Mouse (Mus musculus): Measurements from ENCODE around the gene Txnrd2. TPM values are rescaled to one million over a fixed set of nuclear protein-coding genes. Genes with fewer than 3 reads are reported as not detected.

Gene Txnrd2
- total and polyA plus RNA-seq, 2 experiments from 2014 or later, result 22.9 to 38.3 TPM

GRCm38 (mm10) chr16:18423203-18423914 is 2.8 kb upstream of the Txnrd2 start:
- Histone ChIP-seq H3K9me3 (ENCODE audit: low read length) (no peaks in the 10 kb centered on the region), H3K4me3 (ENCODE audit: low read depth, low read length) (no peak overlapping the region), H3K9ac (replicated peaks; ENCODE audit: low read length, poor library complexity, severe bottlenecking) (no peak overlapping the region), H3K27ac (ENCODE audit: low read depth, low read length) (no peak overlapping the region), H3K4me1 (ENCODE audit: insufficient read depth, low read length) (0 out of 2 replicates have a peak, but pooled peaks cover 8% of the 10 kb centered on the region), H3K36me3 (ENCODE audit: insufficient read depth, low read length) (0 out of 2 replicates have a peak, but pooled peaks cover 3% of the 10 kb centered on the region), H3K27me3 (ENCODE audit: insufficient read depth, low read length) (no peaks in the 10 kb centered on the region), H3K4me2 (ENCODE audit: low read depth, low read length, poor library complexity, severe bottlenecking) (no peak overlapping the region)
- no peak for DNase-seq (ENCODE audit: low spot score)
- no peak for ATAC-seq (ENCODE audit: low FRiP score)
- no peak for TF ChIP-seq CTCF (IDR thresholded peaks at IDR 0.05)
- 88% methylated on average over 7 of the region's 7 CpGs for WGBS

DNA sequence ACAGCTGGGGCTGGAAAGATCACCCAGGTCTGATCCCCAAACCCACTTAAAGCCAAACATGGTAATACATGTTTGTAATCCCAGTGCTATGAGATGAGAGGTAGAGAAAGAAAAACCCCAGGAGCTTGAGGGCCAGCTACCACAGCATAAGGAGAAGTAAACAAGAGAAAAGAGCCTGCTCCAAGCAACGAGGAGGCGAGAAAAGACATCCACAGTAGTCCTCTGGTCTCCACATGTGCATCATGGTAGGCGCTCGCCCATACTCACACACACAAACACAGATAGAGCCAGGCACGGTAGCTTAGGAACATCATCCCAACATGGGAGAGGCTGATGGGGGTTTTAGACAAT is 2.3 kb upstream of the Txnrd2 start:
- Histone ChIP-seq H3K27ac (ENCODE audit: low read depth, low read length) (no peak overlapping the region), H3K4me2 (ENCODE audit: low read depth, low read length, poor library complexity, severe bottlenecking) (no peak overlapping the region), H3K4me3 (ENCODE audit: low read depth, low read length) (no peak overlapping the region), H3K36me3 (ENCODE audit: insufficient read depth, low read length) (0 out of 2 replicates have a peak, but pooled peaks cover 3% of the 10 kb centered on the region), H3K9me3 (ENCODE audit: low read length) (no peaks in the 10 kb centered on the region), H3K27me3 (ENCODE audit: insufficient read depth, low read length) (no peaks in the 10 kb centered on the region), H3K9ac (replicated peaks; ENCODE audit: low read length, poor library complexity, severe bottlenecking) (no peak overlapping the region), H3K4me1 (ENCODE audit: insufficient read depth, low read length) (0 out of 2 replicates have a peak, but pooled peaks cover 8% of the 10 kb centered on the region)
- ATAC-seq (ENCODE audit: low FRiP score) (no peak), DNase-seq (ENCODE audit: low spot score) (no peak)
- no peak for TF ChIP-seq CTCF (IDR thresholded peaks at IDR 0.05)
- WGBS, result 87% methylated on average over 5 of the region's 5 CpGs

DNA sequence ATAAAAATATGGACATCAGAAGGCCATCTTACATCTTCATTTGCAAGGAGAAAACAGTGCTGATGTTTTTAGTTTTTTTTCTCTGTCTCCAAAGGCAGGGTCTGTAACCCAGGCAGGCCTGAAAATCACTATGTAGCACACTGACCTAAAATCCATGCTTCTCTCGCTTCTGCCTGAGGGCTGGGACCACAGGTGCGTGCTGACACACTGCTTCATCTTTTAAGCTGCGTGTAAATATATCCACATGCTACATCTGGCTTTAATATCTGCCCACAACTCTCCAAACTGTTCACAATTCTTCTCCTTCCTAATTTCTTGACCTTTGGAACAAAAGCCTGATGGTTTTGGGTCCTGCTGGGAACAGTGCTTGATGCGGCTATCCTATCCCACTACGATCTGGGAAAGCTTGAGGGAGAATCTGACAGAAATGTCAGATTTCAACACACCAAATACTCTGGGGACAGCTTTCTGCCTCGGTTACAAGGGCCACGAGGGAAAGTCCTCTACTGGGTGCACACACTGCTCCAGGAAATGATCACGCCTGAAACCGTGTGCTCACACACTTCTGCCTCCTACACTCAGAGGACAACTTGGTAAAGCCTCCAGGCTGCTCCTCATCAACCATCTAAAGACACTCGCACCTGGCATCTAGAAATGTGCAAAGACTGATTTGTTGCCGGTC is 1.7 kb upstream of the Txnrd2 start:
- no peak for DNase-seq (ENCODE audit: low spot score)
- Histone ChIP-seq H3K36me3 (ENCODE audit: insufficient read depth, low read length) (0 out of 2 replicates have a peak, but pooled peaks cover 3% of the 10 kb centered on the region), H3K4me1 (ENCODE audit: insufficient read depth, low read length) (0 out of 2 replicates have a peak, but pooled peaks cover 8% of the 10 kb centered on the region), H3K4me2 (ENCODE audit: low read depth, low read length, poor library complexity, severe bottlenecking) (peak overlapping the region; percentile 24; the same call in 1 of the 2 replicates), H3K4me3 (ENCODE audit: low read depth, low read length) (no peak overlapping the region), H3K9me3 (ENCODE audit: low read length) (no peaks in the 10 kb centered on the region), H3K9ac (replicated peaks; ENCODE audit: low read length, poor library complexity, severe bottlenecking) (peak overlapping the region; percentile 33; the same call in 1 of the 2 replicates), H3K27me3 (ENCODE audit: insufficient read depth, low read length) (no peaks in the 10 kb centered on the region), H3K27ac (ENCODE audit: low read depth, low read length) (0 out of 2 replicates have a peak overlapping the region, but pooled peaks have one; percentile 18)
- no peak for ATAC-seq (ENCODE audit: low FRiP score)
- WGBS, result 66% methylated on average over 11 of the region's 11 CpGs
- no peak for TF ChIP-seq CTCF (IDR thresholded peaks at IDR 0.05)

- WGBS, result 16% methylated on average over 10 of the region's 10 CpGs
- Histone ChIP-seq H3K9ac (replicated peaks; ENCODE audit: low read length, poor library complexity, severe bottlenecking) (peak overlapping the region; percentile 93), H3K4me2 (ENCODE audit: low read depth, low read length, poor library complexity, severe bottlenecking) (peak overlapping the region; percentile 90), H3K4me3 (ENCODE audit: low read depth, low read length) (peak overlapping the region; percentile 81), H3K36me3 (ENCODE audit: insufficient read depth, low read length) (0 out of 2 replicates have a peak, but pooled peaks cover 3% of the 10 kb centered on the region), H3K27me3 (ENCODE audit: insufficient read depth, low read length) (no peaks in the 10 kb centered on the region), H3K9me3 (ENCODE audit: low read length) (no peaks in the 10 kb centered on the region), H3K4me1 (ENCODE audit: insufficient read depth, low read length) (0 out of 2 replicates have a peak, but pooled peaks cover 8% of the 10 kb centered on the region), H3K27ac (ENCODE audit: low read depth, low read length) (peak overlapping the region; percentile 83)
- DNase-seq (ENCODE audit: low spot score), result no peak
- TF ChIP-seq CTCF (IDR thresholded peaks at IDR 0.05), result no peak
- peak; percentile 31 for ATAC-seq (ENCODE audit: low FRiP score)
Observed at GRCm38 (mm10) chr16:18425475-18426214, 539 bp upstream of the Txnrd2 start.

GRCm38 (mm10) chr16:18426802-18427280 is 657 bp downstream of the Txnrd2 start, which contains the start of gene Comt:
TSS of gene Comt (minus strand) at chr16:18426852.
- H3K36me3 ChIP-seq (ENCODE audit: insufficient read depth, low read length), result 0 out of 2 replicates have a peak, but pooled peaks cover 3% of the 10 kb centered on the region
- peak within 1 kb of the TSS; percentile 90 for H3K4me2 ChIP-seq (ENCODE audit: low read depth, low read length, poor library complexity, severe bottlenecking)
- no peak for DNase-seq (ENCODE audit: low spot score)
- H3K9me3 ChIP-seq (ENCODE audit: low read length), result no peaks in the 10 kb centered on the region
- WGBS, result 61% methylated on average over 5 of the region's 5 CpGs
- 0 out of 2 replicates have a peak, but pooled peaks cover 8% of the 10 kb centered on the region for H3K4me1 ChIP-seq (ENCODE audit: insufficient read depth, low read length)
- H3K4me3 ChIP-seq (ENCODE audit: low read depth, low read length), result peak within 1 kb of the TSS; percentile 81
- 0 out of 2 replicates have a peak, but pooled peaks have one; percentile 9 for ATAC-seq (ENCODE audit: low FRiP score)
- H3K9ac ChIP-seq (replicated peaks; ENCODE audit: low read length, poor library complexity, severe bottlenecking), result peak within 1 kb of the TSS; percentile 93
- no peak for TF ChIP-seq CTCF (IDR thresholded peaks at IDR 0.05)
- no peaks in the 10 kb centered on the region for H3K27me3 ChIP-seq (ENCODE audit: insufficient read depth, low read length)
- H3K27ac ChIP-seq (ENCODE audit: low read depth, low read length), result peak within 1 kb of the TSS; percentile 83

Data from midbrain, postnatal 0 days (tissue).